Mouse (Mus musculus) adrenal gland, adult (tissue): ENCODE measurements around the gene Ctsr.
"Not testable (repeated sequence)": the region's sequence is repeated elsewhere in the genome, so short reads cannot be mapped to it uniquely, and the experiment has no call there.

Experiments used
- DNase-seq, 2 experiments: peaks; one replicate each; pipeline ENCODE4 v3.0.0; 2022 to 2023; ENCODE audit warnings: low spot score in 1 of 2; ENCODE audit not compliant: inconsistent age in 2 of 2

Ctsr gene

DNA sequence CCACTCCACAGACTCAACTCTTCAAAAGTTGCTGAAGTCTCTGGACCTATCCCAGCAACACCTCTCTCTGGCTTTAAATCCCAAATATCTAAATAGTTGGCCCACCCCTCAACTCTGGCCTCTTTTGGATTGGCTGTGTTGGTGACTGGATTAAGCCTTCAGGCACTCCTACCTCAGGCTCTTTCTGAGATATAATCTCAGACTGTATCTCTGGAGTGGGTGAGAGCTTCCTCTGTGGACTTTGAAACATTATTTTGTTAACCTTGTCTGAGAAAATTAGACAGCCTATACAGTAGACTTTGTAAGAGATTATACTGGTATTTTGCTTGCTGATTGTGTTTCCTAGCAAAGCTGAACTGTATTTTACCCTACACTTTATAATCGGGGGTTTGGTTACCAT is at the start of gene Ctsr:
Gene Ctsr (minus strand): TSS at position 101 of the 400 bp plus-strand sequence.
- DNase-seq, result no peak

DNA sequence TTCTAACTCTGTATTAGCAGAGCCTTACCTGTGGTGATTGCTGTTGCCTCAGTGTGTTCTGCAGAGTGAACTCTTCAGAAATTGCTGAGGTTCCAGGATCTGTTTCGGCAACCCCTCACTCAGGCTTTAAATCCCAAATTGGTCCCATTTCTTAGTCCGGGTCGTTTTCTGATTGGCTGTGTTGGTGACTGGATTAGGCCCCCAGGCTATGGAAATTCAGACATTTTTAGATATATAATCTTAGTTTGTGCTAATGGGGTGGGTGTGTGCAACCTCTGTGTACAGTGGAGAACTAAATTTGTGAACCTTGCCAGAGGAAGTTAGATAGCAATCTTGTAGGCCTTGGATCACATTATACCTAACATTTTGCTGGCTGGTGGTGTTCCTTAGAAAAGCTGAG is 39.3 kb upstream of the Ctsr start, which contains the start of gene Cts6:
Gene Cts6 (minus strand): TSS at position 101 of the 400 bp plus-strand sequence.
- no peak for DNase-seq

DNA sequence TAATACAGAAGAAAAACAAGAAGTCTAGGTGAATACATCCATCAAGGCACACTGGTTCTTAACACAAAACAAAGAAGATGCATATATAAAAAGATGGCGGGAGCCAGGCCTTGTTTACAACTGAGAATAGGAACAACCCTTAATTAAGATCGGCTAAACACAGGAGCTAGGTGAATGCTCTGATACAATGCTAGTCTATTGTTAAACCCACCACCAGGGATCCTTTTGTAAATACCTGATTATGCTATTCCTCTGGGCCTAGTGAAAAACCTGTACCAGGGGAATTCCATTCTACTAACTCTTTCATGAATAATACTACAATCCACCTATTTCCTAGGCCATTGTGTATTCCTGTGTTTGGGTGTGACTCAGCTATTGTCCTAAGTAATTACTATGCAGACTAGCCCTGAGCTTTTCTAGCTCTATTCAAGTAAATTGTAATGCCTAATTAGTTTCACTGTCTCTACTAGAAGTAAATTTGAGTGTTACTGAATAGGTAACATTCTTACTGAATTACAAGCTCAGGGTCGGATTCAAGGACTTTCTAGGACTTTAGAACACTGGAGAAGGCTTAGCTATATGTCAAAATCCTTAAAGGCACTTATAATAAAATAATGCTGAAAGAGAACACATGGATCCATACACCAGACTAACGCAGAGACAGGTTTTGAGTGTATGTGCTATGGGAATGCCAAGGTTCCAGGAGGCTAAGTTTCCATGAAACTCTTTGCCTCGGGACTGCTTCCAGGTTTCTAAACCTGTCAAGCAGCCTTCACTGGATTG is 21.3 kb upstream of the Ctsr start:
- DNase-seq, result not testable (repeated sequence)

DNA sequence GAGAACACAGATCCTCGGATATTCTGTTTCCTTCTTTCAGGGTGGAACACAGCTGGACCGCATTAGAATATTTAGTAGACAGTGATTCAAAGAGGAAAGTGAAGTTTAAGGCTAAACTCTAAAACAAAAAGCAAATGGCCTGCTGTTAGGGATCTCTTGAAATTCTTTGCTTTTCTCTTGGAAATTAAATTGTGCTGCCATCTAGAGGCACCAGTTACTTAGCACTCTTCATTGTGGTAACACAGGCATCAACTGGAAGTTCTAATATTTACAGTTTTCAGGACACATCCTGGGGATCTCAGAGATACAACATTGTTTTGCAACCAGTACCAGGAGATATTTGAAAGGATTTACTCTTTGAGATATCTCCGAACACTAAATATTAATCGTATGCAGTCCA is 566 bp upstream of the Ctsr start:
- no peak for DNase-seq
